Mouse (Mus musculus): ENCODE data around the gene Gm36210. TPM values are rescaled to one million over a fixed set of nuclear protein-coding genes. Genes with fewer than 3 reads are reported as not detected.
A peak's percentile ranks its signal among the peaks of the same experiment; 100 is the strongest.

Gm36210 gene
- polyA plus RNA-seq, 1 experiment from 2014 or later = not detected

- WGBS (ENCODE audit: insufficient replicate concordance) = 3% methylated on average over 4 of the region's 4 CpGs
- no peak for ATAC-seq (ENCODE audit: low read depth)
- peaks cover 29% of the 10 kb centered on the region for H3K27me3 ChIP-seq (ENCODE audit: control insufficient read depth, insufficient read depth, low read depth, low read length)
- H3K4me3 ChIP-seq (ENCODE audit: low read depth, low read length) = no peak overlapping the region
- H3K4me2 ChIP-seq (ENCODE audit: low read depth, low read length) = no peak overlapping the region
- no peaks in the 10 kb centered on the region for H3K9me3 ChIP-seq (replicated peaks; ENCODE audit: control insufficient read depth, low read length)
- peaks cover 14% of the 10 kb centered on the region for H3K36me3 ChIP-seq (ENCODE audit: control insufficient read depth, insufficient read depth)
- peaks cover 8% of the 10 kb centered on the region for H3K4me1 ChIP-seq (ENCODE audit: control insufficient read depth, low read depth, low read length)
- no peak overlapping the region for H3K9ac ChIP-seq (ENCODE audit: low read depth, low read length)
- H3K27ac ChIP-seq (ENCODE audit: low read length) = no peak overlapping the region
Observed at GRCm38 (mm10) chr7:4924483-4924882, 18.2 kb upstream of the Gm36210 start.

- Histone ChIP-seq H3K9ac (ENCODE audit: low read depth, low read length) (no peak overlapping the region), H3K9me3 (replicated peaks; ENCODE audit: control insufficient read depth, low read length) (no peaks in the 10 kb centered on the region), H3K4me2 (ENCODE audit: low read depth, low read length) (no peak overlapping the region), H3K4me3 (ENCODE audit: low read depth, low read length) (no peak overlapping the region), H3K36me3 (ENCODE audit: control insufficient read depth, insufficient read depth) (peaks cover 21% of the 10 kb centered on the region), H3K27ac (ENCODE audit: low read length) (no peak overlapping the region), H3K4me1 (ENCODE audit: control insufficient read depth, low read depth, low read length) (peaks cover 8% of the 10 kb centered on the region), H3K27me3 (ENCODE audit: control insufficient read depth, insufficient read depth, low read depth, low read length) (peaks cover 29% of the 10 kb centered on the region)
- no peak for ATAC-seq (ENCODE audit: low read depth)
- 6% methylated on average over 37 of the region's 37 CpGs for WGBS (ENCODE audit: insufficient replicate concordance)
Observed at GRCm38 (mm10) chr7:4923586-4924364, 17.5 kb upstream of the Gm36210 start.

- peaks cover 24% of the 10 kb centered on the region for H3K36me3 ChIP-seq (ENCODE audit: control insufficient read depth, insufficient read depth)
- H3K27ac ChIP-seq (ENCODE audit: low read length) = no peak overlapping the region
- no peaks in the 10 kb centered on the region for H3K9me3 ChIP-seq (replicated peaks; ENCODE audit: control insufficient read depth, low read length)
- H3K4me1 ChIP-seq (ENCODE audit: control insufficient read depth, low read depth, low read length) = peaks cover 8% of the 10 kb centered on the region
- H3K4me3 ChIP-seq (ENCODE audit: low read depth, low read length) = no peak overlapping the region
- 3% methylated on average over 14 of the region's 14 CpGs for WGBS (ENCODE audit: insufficient replicate concordance)
- peak overlapping the region; percentile 31 for H3K4me2 ChIP-seq (ENCODE audit: low read depth, low read length)
- no peak for ATAC-seq (ENCODE audit: low read depth)
- H3K27me3 ChIP-seq (ENCODE audit: control insufficient read depth, insufficient read depth, low read depth, low read length) = peaks cover 29% of the 10 kb centered on the region
- H3K9ac ChIP-seq (ENCODE audit: low read depth, low read length) = no peak overlapping the region
Observed at GRCm38 (mm10) chr7:4922931-4923565, 16.7 kb upstream of the Gm36210 start.

- 3% methylated on average over 14 of the region's 14 CpGs for WGBS (ENCODE audit: insufficient replicate concordance)
- no peak for ATAC-seq (ENCODE audit: low read depth)
- Histone ChIP-seq H3K4me1 (ENCODE audit: control insufficient read depth, low read depth, low read length) (peaks cover 8% of the 10 kb centered on the region), H3K9me3 (replicated peaks; ENCODE audit: control insufficient read depth, low read length) (no peaks in the 10 kb centered on the region), H3K36me3 (ENCODE audit: control insufficient read depth, insufficient read depth) (peaks cover 29% of the 10 kb centered on the region), H3K9ac (ENCODE audit: low read depth, low read length) (no peak overlapping the region), H3K27me3 (ENCODE audit: control insufficient read depth, insufficient read depth, low read depth, low read length) (peaks cover 29% of the 10 kb centered on the region), H3K4me3 (ENCODE audit: low read depth, low read length) (no peak overlapping the region), H3K4me2 (ENCODE audit: low read depth, low read length) (peak overlapping the region; percentile 31), H3K27ac (ENCODE audit: low read length) (no peak overlapping the region)
Observed at GRCm38 (mm10) chr7:4922508-4922907, 16.2 kb upstream of the Gm36210 start.

- WGBS (ENCODE audit: insufficient replicate concordance) = 26% methylated on average over 8 of the region's 8 CpGs
- peaks cover 10% of the 10 kb centered on the region for H3K4me1 ChIP-seq (ENCODE audit: control insufficient read depth, low read depth, low read length)
- no peak within 1 kb of the TSS for H3K4me3 ChIP-seq (ENCODE audit: low read depth, low read length)
- peaks cover 30% of the 10 kb centered on the region for H3K36me3 ChIP-seq (ENCODE audit: control insufficient read depth, insufficient read depth)
- H3K9ac ChIP-seq (ENCODE audit: low read depth, low read length) = no peak within 1 kb of the TSS
- ATAC-seq (ENCODE audit: low read depth) = no peak
- peaks cover 29% of the 10 kb centered on the region for H3K27me3 ChIP-seq (ENCODE audit: control insufficient read depth, insufficient read depth, low read depth, low read length)
- H3K27ac ChIP-seq (ENCODE audit: low read length) = no peak within 1 kb of the TSS
- peak within 1 kb of the TSS; percentile 31 for H3K4me2 ChIP-seq (ENCODE audit: low read depth, low read length)
- H3K9me3 ChIP-seq (replicated peaks; ENCODE audit: control insufficient read depth, low read length) = no peaks in the 10 kb centered on the region
Observed at GRCm38 (mm10) chr7:4921824-4922482, 15.6 kb upstream of the Gm36210 start, which contains the start of gene Nat14. Gene Nat14 (plus strand): TSS chr7:4922028.

GRCm38 (mm10) chr7:4920976-4921823, 14.9 kb upstream of the Gm36210 start:
- 36% methylated on average over 23 of the region's 23 CpGs for WGBS (ENCODE audit: insufficient replicate concordance)
- Histone ChIP-seq H3K9ac (ENCODE audit: low read depth, low read length) (no peak overlapping the region), H3K36me3 (ENCODE audit: control insufficient read depth, insufficient read depth) (peaks cover 30% of the 10 kb centered on the region), H3K4me3 (ENCODE audit: low read depth, low read length) (no peak overlapping the region), H3K27me3 (ENCODE audit: control insufficient read depth, insufficient read depth, low read depth, low read length) (peaks cover 26% of the 10 kb centered on the region), H3K9me3 (replicated peaks; ENCODE audit: control insufficient read depth, low read length) (no peaks in the 10 kb centered on the region), H3K4me1 (ENCODE audit: control insufficient read depth, low read depth, low read length) (peaks cover 18% of the 10 kb centered on the region), H3K4me2 (ENCODE audit: low read depth, low read length) (no peak overlapping the region), H3K27ac (ENCODE audit: low read length) (no peak overlapping the region)
- no peak for ATAC-seq (ENCODE audit: low read depth)

- Histone ChIP-seq H3K9ac (ENCODE audit: low read depth, low read length) (no peak overlapping the region), H3K9me3 (replicated peaks; ENCODE audit: control insufficient read depth, low read length) (no peaks in the 10 kb centered on the region), H3K4me1 (ENCODE audit: control insufficient read depth, low read depth, low read length) (peaks cover 20% of the 10 kb centered on the region), H3K4me3 (ENCODE audit: low read depth, low read length) (no peak overlapping the region), H3K36me3 (ENCODE audit: control insufficient read depth, insufficient read depth) (peaks cover 30% of the 10 kb centered on the region), H3K27me3 (ENCODE audit: control insufficient read depth, insufficient read depth, low read depth, low read length) (peaks cover 23% of the 10 kb centered on the region), H3K4me2 (ENCODE audit: low read depth, low read length) (no peak overlapping the region), H3K27ac (ENCODE audit: low read length) (no peak overlapping the region)
- no peak for ATAC-seq (ENCODE audit: low read depth)
- WGBS (ENCODE audit: insufficient replicate concordance) = 88% methylated on average over 19 of the region's 19 CpGs
Observed at GRCm38 (mm10) chr7:4920496-4920895, 14.2 kb upstream of the Gm36210 start.

- no peak overlapping the region for H3K4me3 ChIP-seq (ENCODE audit: low read depth, low read length)
- WGBS (ENCODE audit: insufficient replicate concordance) = 90% methylated on average over 21 of the region's 21 CpGs
- H3K27me3 ChIP-seq (ENCODE audit: control insufficient read depth, insufficient read depth, low read depth, low read length) = peaks cover 23% of the 10 kb centered on the region
- no peaks in the 10 kb centered on the region for H3K9me3 ChIP-seq (replicated peaks; ENCODE audit: control insufficient read depth, low read length)
- peaks cover 20% of the 10 kb centered on the region for H3K4me1 ChIP-seq (ENCODE audit: control insufficient read depth, low read depth, low read length)
- no peak overlapping the region for H3K27ac ChIP-seq (ENCODE audit: low read length)
- no peak overlapping the region for H3K4me2 ChIP-seq (ENCODE audit: low read depth, low read length)
- no peak overlapping the region for H3K9ac ChIP-seq (ENCODE audit: low read depth, low read length)
- peaks cover 30% of the 10 kb centered on the region for H3K36me3 ChIP-seq (ENCODE audit: control insufficient read depth, insufficient read depth)
- ATAC-seq (ENCODE audit: low read depth) = no peak
Observed at GRCm38 (mm10) chr7:4919971-4920370, 13.7 kb upstream of the Gm36210 start.

Measured in liver, embryonic 16.5 days (tissue).